Mouse (Mus musculus) heart, postnatal 0 days (tissue): ENCODE data around the gene Tubb5. TPM values are rescaled to one million over a fixed set of nuclear protein-coding genes. Genes with fewer than 3 reads are reported as not detected.

Experiments
- ATAC-seq: fragments of 200-750 bp; cut with Nextera tagmentation; 2 replicates; pipeline ENCODE4 v1.8.0; 2017; ENCODE audit warnings: low read depth, moderate number of reproducible peaks, moderate library complexity; ENCODE audit not compliant: insufficient read depth
- DNase-seq: peaks from one replicate; pipeline ENCODE4 v3.0.0-alpha.2; 2016; ENCODE audit warnings: low spot score
- H3K27ac ChIP-seq: fragments of 300-500 bp; sonication (generic); 2 replicates; pipeline ENCODE4 v1.5.1; 2014; ENCODE audit warnings: low read depth, mild to moderate bottlenecking
- H3K27me3 ChIP-seq: fragments of 300-500 bp; sonication (generic); 2 replicates; pipeline ENCODE4 v1.6.1; 2014; ENCODE audit warnings: low read length, mixed read lengths; ENCODE audit not compliant: control insufficient read depth, insufficient read depth
- H3K36me3 ChIP-seq: fragments of 300-500 bp; sonication (generic); replicated peaks from 2 replicates; pipeline ENCODE4 v1.6.1; 2014; ENCODE audit warnings: low read length, mixed read lengths; ENCODE audit not compliant: control insufficient read depth, insufficient read depth
- H3K4me1 ChIP-seq: fragments of 300-500 bp; sonication (generic); 2 replicates; pipeline ENCODE4 v1.6.1; 2014; ENCODE audit warnings: antibody characterized with exemption; ENCODE audit not compliant: control insufficient read depth, insufficient read depth
- H3K4me2 ChIP-seq: fragments of 300-500 bp; sonication (generic); 2 replicates; pipeline ENCODE4 v1.6.1; 2014; ENCODE audit warnings: low read depth, mild to moderate bottlenecking, low read length, moderate library complexity
- H3K4me3 ChIP-seq: fragments of 300-500 bp; sonication (generic); 2 replicates; pipeline ENCODE4 v1.5.1; 2014; ENCODE audit warnings: low read depth, low read length
- H3K9ac ChIP-seq: fragments of 300-500 bp; sonication (generic); replicated peaks from 2 replicates; pipeline ENCODE4 v1.6.1; 2014; ENCODE audit warnings: low read depth, low read length, mixed read lengths
- H3K9me3 ChIP-seq: fragments of 300-500 bp; sonication (generic); replicated peaks from 2 replicates; pipeline ENCODE4 v1.6.1; 2016; ENCODE audit warnings: low read length; ENCODE audit not compliant: control insufficient read depth
- CTCF ChIP-seq: IDR thresholded peaks from 2 replicates; pipeline ENCODE4 v1.5.1; 2016; ENCODE audit warnings: antibody characterized with exemption, control low read depth, low read depth
- EP300 ChIP-seq: IDR thresholded peaks from 2 replicates; pipeline ENCODE4 v1.6.1; 2016; ENCODE audit warnings: antibody characterized with exemption, low read depth
- WGBS: fragments of 180-500 bp; shearing (Covaris S2); extraction: QIAGEN DNeasy Blood & Tissue Kit; methylation state at CpG from one replicate; pipeline ENCODE4 v1.1.7; 2014; 5-methylcytosine and 5-hydroxymethylcytosine counted together
- polyA plus RNA-seq: library from polyadenylated mRNA; unstranded; fragments of >200 nt; fragmentation: Nextera tagmentation; extraction: Ambion mirVana; gene quantifications from 2 replicates; pipeline ENCODE4 v1.2.1, GENCODE M21; 2015
- total RNA-seq: library from RNA; depleted of rRNA; stranded (reverse); fragments of >200 nt; gene quantifications from 2 replicates; pipeline ENCODE4 v1.2.3, GENCODE M21; 2014; ENCODE audit warnings: low replicate concordance

Gene Tubb5
- total and polyA plus RNA-seq, 2 experiments from 2014 or later = 267 to 1,043 TPM

- Histone ChIP-seq H3K9ac (no peak overlapping the region), H3K36me3 (no peaks in the 10 kb centered on the region), H3K27ac (no peak overlapping the region), H3K9me3 (no peaks in the 10 kb centered on the region), H3K4me1 (peaks cover 8% of the 10 kb centered on the region; the same call in 1 of the 2 replicates), H3K4me3 (no peak overlapping the region), H3K4me2 (no peak overlapping the region), H3K27me3 (no peaks in the 10 kb centered on the region)
- no peak for ATAC-seq
- TF ChIP-seq CTCF (no peak), EP300 (no peak)
- no peak for DNase-seq
- WGBS = 82% methylated on average over 2 of the region's 2 CpGs
Observed at GRCm38 (mm10) chr17:35800905-35801304, 37.2 kb downstream of the Tubb5 start.

- H3K27me3 ChIP-seq = no peaks in the 10 kb centered on the region
- H3K36me3 ChIP-seq = no peaks in the 10 kb centered on the region
- no peak overlapping the region for H3K4me3 ChIP-seq
- no peak overlapping the region for H3K4me2 ChIP-seq
- DNase-seq = no peak
- H3K9me3 ChIP-seq = no peaks in the 10 kb centered on the region
- ATAC-seq = no peak
- no peak overlapping the region for H3K27ac ChIP-seq
- no peaks in the 10 kb centered on the region for H3K4me1 ChIP-seq
- no peak overlapping the region for H3K9ac ChIP-seq
- 62% methylated on average over 5 of the region's 5 CpGs for WGBS
- TF ChIP-seq EP300 (no peak), CTCF (no peak)
Observed at GRCm38 (mm10) chr17:35796835-35797234, 41.3 kb downstream of the Tubb5 start.

GRCm38 (mm10) chr17:35795656-35796055 is 42.5 kb downstream of the Tubb5 start:
- Histone ChIP-seq H3K27me3 (no peaks in the 10 kb centered on the region), H3K9me3 (no peaks in the 10 kb centered on the region), H3K36me3 (no peaks in the 10 kb centered on the region), H3K4me1 (no peaks in the 10 kb centered on the region), H3K27ac (no peak overlapping the region), H3K4me3 (no peak overlapping the region), H3K4me2 (no peak overlapping the region), H3K9ac (no peak overlapping the region)
- ATAC-seq = no peak
- 65% methylated on average over 6 of the region's 6 CpGs for WGBS
- DNase-seq = no peak
- TF ChIP-seq EP300 (no peak), CTCF (no peak)

- WGBS = 15% methylated on average over 2 of the region's 2 CpGs
- H3K9me3 ChIP-seq = no peaks in the 10 kb centered on the region
- no peaks in the 10 kb centered on the region for H3K36me3 ChIP-seq
Observed at GRCm38 (mm10) chr17:35795099-35795498, 43.0 kb downstream of the Tubb5 start.

GRCm38 (mm10) chr17:35792837-35793236 is 45.3 kb downstream of the Tubb5 start:
- no peak overlapping the region for H3K9ac ChIP-seq
- ATAC-seq (no peak), DNase-seq (no peak)
- H3K36me3 ChIP-seq = no peaks in the 10 kb centered on the region
- H3K4me1 ChIP-seq = no peaks in the 10 kb centered on the region
- H3K27ac ChIP-seq = no peak overlapping the region
- TF ChIP-seq CTCF (no peak), EP300 (no peak)
- H3K4me3 ChIP-seq = no peak overlapping the region
- H3K9me3 ChIP-seq = no peaks in the 10 kb centered on the region
- WGBS = 59% methylated on average over 2 of the region's 2 CpGs
- H3K27me3 ChIP-seq = no peaks in the 10 kb centered on the region
- H3K4me2 ChIP-seq = no peak overlapping the region

More at GRCm38 (mm10) chr17:35795099-35795498, 43.0 kb downstream of the Tubb5 start:
- TF ChIP-seq CTCF (no peak), EP300 (no peak)
- DNase-seq (no peak), ATAC-seq (no peak)
- Histone ChIP-seq H3K9ac (no peak overlapping the region), H3K4me1 (no peaks in the 10 kb centered on the region), H3K4me2 (no peak overlapping the region), H3K27ac (no peak overlapping the region), H3K27me3 (no peaks in the 10 kb centered on the region), H3K4me3 (no peak overlapping the region)

- DNase-seq = no peak
- Histone ChIP-seq H3K4me3 (no peak overlapping the region), H3K4me2 (no peak overlapping the region), H3K9ac (no peak overlapping the region), H3K9me3 (no peaks in the 10 kb centered on the region), H3K36me3 (no peaks in the 10 kb centered on the region), H3K4me1 (0 out of 2 replicates have a peak, but pooled peaks cover 2% of the 10 kb centered on the region), H3K27me3 (no peaks in the 10 kb centered on the region), H3K27ac (no peak overlapping the region)
- no peak for ATAC-seq
- 90% methylated on average over 4 of the region's 4 CpGs for WGBS
- TF ChIP-seq CTCF (no peak), EP300 (no peak)
Observed at GRCm38 (mm10) chr17:35790933-35791332, 47.2 kb downstream of the Tubb5 start.
